Mouse (Mus musculus) ES-E14 (cell line): ENCODE measurements around the gene Cyb561a3.

ENCODE experiments used
- CHD2 ChIP-seq: IDR thresholded peaks from 2 replicates; pipeline ENCODE4 v1.6.1; 2014; ENCODE audit warnings: mild to moderate bottlenecking, low read depth, low read length, inconsistent platforms
- HCFC1 ChIP-seq: IDR thresholded peaks from 2 replicates; pipeline ENCODE4 v1.6.1; 2012; ENCODE audit warnings: low read length, inconsistent platforms, borderline replicate concordance; ENCODE audit not compliant: insufficient read depth
- MAFK ChIP-seq: IDR thresholded peaks from 2 replicates; pipeline ENCODE4 v1.6.1; 2014; ENCODE audit warnings: mild to moderate bottlenecking, low read depth, low read length, inconsistent platforms; ENCODE audit not compliant: insufficient read depth
- ZC3H11A ChIP-seq: IDR thresholded peaks from 2 replicates; pipeline ENCODE4 v1.6.1; 2012; ENCODE audit warnings: low read depth, mild to moderate bottlenecking, inconsistent platforms, low read length, borderline replicate concordance
- ZNF384 ChIP-seq: IDR thresholded peaks from 2 replicates; pipeline ENCODE4 v1.6.1; 2012; ENCODE audit warnings: low read depth, low read length, inconsistent platforms

DNA sequence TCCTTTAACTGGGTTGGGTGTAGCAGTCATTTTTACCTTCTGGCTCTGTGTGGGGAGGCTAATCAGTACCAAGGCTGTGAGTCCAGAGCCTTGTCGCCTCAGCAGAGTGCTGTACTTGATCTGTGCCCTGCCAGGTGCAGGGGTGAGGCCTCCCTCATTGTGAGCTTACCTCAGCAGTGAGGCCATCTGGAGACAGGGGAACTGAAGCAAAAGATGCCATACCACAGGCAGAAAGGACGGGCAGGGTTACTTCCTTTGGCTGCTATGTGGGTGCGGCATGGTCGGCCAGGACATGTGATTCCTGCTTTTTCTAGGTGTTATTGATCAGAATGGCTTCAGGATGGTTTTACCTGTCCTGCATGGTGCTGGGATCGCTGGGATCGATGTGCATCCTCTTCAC, 5.0 kb downstream of the Cyb561a3 start:
- TF ChIP-seq ZC3H11A (no peak), CHD2 (no peak), MAFK (no peak), HCFC1 (no peak), ZNF384 (no peak)
